Mouse (Mus musculus) liver, adult 2 months (tissue): ENCODE measurements around the gene Gm49392. TPM values are rescaled to one million over a fixed set of nuclear protein-coding genes. Genes with fewer than 3 reads are reported as not detected.

Experiments
- DNase-seq: peaks from one replicate; pipeline ENCODE4 v3.0.0-alpha.2; 2011; ENCODE audit warnings: low read depth, low spot score; ENCODE audit errors: extremely low read depth
- H3K27ac ChIP-seq: fragments of 200-500 bp; replicated peaks from 2 replicates; pipeline ENCODE4 v1.5.1; 2012; ENCODE audit warnings: low read depth, mild to moderate bottlenecking, control low read depth, inconsistent platforms, low read length; ENCODE audit not compliant: insufficient read depth
- H3K27me3 ChIP-seq: fragments of 200-500 bp; 2 replicates; pipeline ENCODE4 v1.6.1; 2012; ENCODE audit warnings: mild to moderate bottlenecking, moderate library complexity, low read length, inconsistent platforms; ENCODE audit not compliant: control insufficient read depth, insufficient read depth
- H3K36me3 ChIP-seq: fragments of 200-500 bp; 2 replicates; pipeline ENCODE4 v1.6.1; 2012; ENCODE audit warnings: low read length, inconsistent platforms; ENCODE audit not compliant: control insufficient read depth, insufficient read depth
- H3K4me1 ChIP-seq: fragments of 200-500 bp; 2 replicates; pipeline ENCODE4 v1.6.1; 2011; ENCODE audit warnings: low read length; ENCODE audit not compliant: control insufficient read depth, insufficient read depth
- H3K4me3 ChIP-seq: fragments of 200-500 bp; 2 replicates; pipeline ENCODE4 v1.5.1; 2011; ENCODE audit warnings: low read depth, mild to moderate bottlenecking, control low read depth, low read length, moderate library complexity; ENCODE audit not compliant: insufficient read depth
- H3K79me2 ChIP-seq: fragments of 200-500 bp; 2 replicates; pipeline ENCODE4 v1.6.1; 2012; ENCODE audit warnings: inconsistent platforms, mild to moderate bottlenecking, low read length, moderate library complexity; ENCODE audit not compliant: control insufficient read depth, insufficient read depth
- H3K9ac ChIP-seq: fragments of 200-500 bp; 2 replicates; pipeline ENCODE4 v1.6.1; 2012; ENCODE audit warnings: low read depth, mild to moderate bottlenecking, control low read depth, inconsistent platforms, low read length
- CTCF ChIP-seq: fragments of 200-500 bp; IDR thresholded peaks from 2 replicates; pipeline ENCODE4 v1.5.1; 2011; ENCODE audit warnings: low read depth, low read length, control low read depth
- POLR2A ChIP-seq: fragments of 200-500 bp; IDR thresholded peaks from 2 replicates; pipeline ENCODE4 v1.6.1; 2011; ENCODE audit warnings: low read length, control low read depth; ENCODE audit not compliant: insufficient read depth; ENCODE audit errors: extremely low read depth
- WGBS: fragments of 180-500 bp; shearing (Covaris S2); methylation state at CpG from one replicate; pipeline ENCODE4 v1.1.7; 2018; 5-methylcytosine and 5-hydroxymethylcytosine counted together
- polyA plus RNA-seq: library from polyadenylated mRNA; depleted of rRNA; stranded (reverse); fragments of >200 nt; gene quantifications from 2 replicates; pipeline ENCODE4 v1.2.3, GENCODE M21; 2012; rRNA removed
- total RNA-seq: library from RNA; depleted of rRNA; stranded (reverse); fragments of >200 nt; gene quantifications from 2 replicates; pipeline ENCODE4 v1.2.3, GENCODE M21; 2014; rRNA removed

The Gm49392 gene
- total and polyA plus RNA-seq, 2 experiments = not detected

GRCm38 (mm10) chr13:60809690-60810089 is 87.0 kb downstream of the Gm49392 start:
- no peak overlapping the region for H3K9ac ChIP-seq
- DNase-seq = no peak
- H3K79me2 ChIP-seq = no peaks in the 10 kb centered on the region
- H3K27ac ChIP-seq = no peak overlapping the region
- TF ChIP-seq POLR2A (no peak), CTCF (no peak)
- no peaks in the 10 kb centered on the region for H3K36me3 ChIP-seq
- no peaks in the 10 kb centered on the region for H3K4me1 ChIP-seq
- no peak overlapping the region for H3K4me3 ChIP-seq
- 71% methylated on average over 2 of the region's 2 CpGs for WGBS
- no peaks in the 10 kb centered on the region for H3K27me3 ChIP-seq

GRCm38 (mm10) chr13:60802749-60803148 is 93.9 kb downstream of the Gm49392 start, which contains the start of gene Ctsll3:
Gene Ctsll3 (minus strand): TSS chr13:60802849.
- no peaks in the 10 kb centered on the region for H3K27me3 ChIP-seq
- no peaks in the 10 kb centered on the region for H3K79me2 ChIP-seq
- H3K4me3 ChIP-seq = no peak within 1 kb of the TSS
- H3K9ac ChIP-seq = no peak within 1 kb of the TSS
- TF ChIP-seq POLR2A (no peak), CTCF (no peak)
- H3K36me3 ChIP-seq = no peaks in the 10 kb centered on the region
- no peaks in the 10 kb centered on the region for H3K4me1 ChIP-seq
- no peak for DNase-seq
- 72% methylated on average over 1 of the region's 1 CpGs for WGBS
- H3K27ac ChIP-seq = no peak within 1 kb of the TSS

Other genes starting within 250 kb of the Gm49392 start
- gene BC051665, start 110.5 kb downstream of the Gm49392 start, total RNA-seq = not detected in 2 replicates
- not detected in 2 replicates for gene BC051665, start 110.5 kb downstream of the Gm49392 start, polyA plus RNA-seq
- gene Ctsll3, start 94.0 kb downstream of the Gm49392 start, total RNA-seq = not detected in 2 replicates
- gene Ctsll3, start 94.0 kb downstream of the Gm49392 start, polyA plus RNA-seq = not detected in 2 replicates
- gene 4930486L24Rik, start 32.4 kb downstream of the Gm49392 start, total RNA-seq = 0.46 TPM in 1 of 2 replicates, not detected in the other
- not detected in 2 replicates for gene 4930486L24Rik, start 32.4 kb downstream of the Gm49392 start, polyA plus RNA-seq
- gene Ctla2b, start 553 bp upstream of the Gm49392 start, total RNA-seq = 6.4 and 11.4 TPM in 2 replicates
- gene Ctla2b, start 553 bp upstream of the Gm49392 start, polyA plus RNA-seq = 0.72 and 2.2 TPM in 2 replicates
- gene Tpbpb, start 8.0 kb upstream of the Gm49392 start, total RNA-seq = not detected in 2 replicates
- not detected in 2 replicates for gene Tpbpb, start 8.0 kb upstream of the Gm49392 start, polyA plus RNA-seq
- not detected in 2 replicates for gene Gm49393, start 38.7 kb upstream of the Gm49392 start, total RNA-seq
- not detected in 2 replicates for gene Gm49393, start 38.7 kb upstream of the Gm49392 start, polyA plus RNA-seq
- gene Gm49391, start 39.7 kb upstream of the Gm49392 start, total RNA-seq = 2.1 and 3.4 TPM in 2 replicates
- gene Gm49391, start 39.7 kb upstream of the Gm49392 start, polyA plus RNA-seq = 0.51 and 0.61 TPM in 2 replicates
- 3.9 and 5.7 TPM in 2 replicates for gene Ctla2a, start 39.7 kb upstream of the Gm49392 start, total RNA-seq
- 0.22 and 0.93 TPM in 2 replicates for gene Ctla2a, start 39.7 kb upstream of the Gm49392 start, polyA plus RNA-seq
- gene Tpbpa, start 45.1 kb upstream of the Gm49392 start, total RNA-seq = not detected in 2 replicates
- gene Tpbpa, start 45.1 kb upstream of the Gm49392 start, polyA plus RNA-seq = not detected in 2 replicates
- gene Ctsj, start 109.1 kb upstream of the Gm49392 start, total RNA-seq = not detected in 2 replicates
- not detected in 2 replicates for gene Ctsj, start 109.1 kb upstream of the Gm49392 start, polyA plus RNA-seq
- gene Ctsq, start 143.7 kb upstream of the Gm49392 start, total RNA-seq = not detected in 2 replicates
- not detected in 2 replicates for gene Ctsq, start 143.7 kb upstream of the Gm49392 start, polyA plus RNA-seq